Mouse (Mus musculus): Measurements from ENCODE around the gene BC051665. TPM values are rescaled to one million over a fixed set of nuclear protein-coding genes. Genes with fewer than 3 reads are reported as not detected.

BC051665 gene
- total and polyA plus RNA-seq, 3 experiments, result not detected

GRCm38 (mm10) chr13:60747201-60747600, 39.0 kb downstream of the BC051665 start:
- Histone ChIP-seq H3K9me3 (replicated peaks) (peaks cover 87% of the 10 kb centered on the region), H3K4me3 (ENCODE audit: low read depth, low read length) (no peak overlapping the region), H3K27me3 (ENCODE audit: insufficient read depth, low read length) (no peaks in the 10 kb centered on the region), H3K4me1 (ENCODE audit: insufficient read depth, low read depth, low read length) (no peaks in the 10 kb centered on the region), H3K36me3 (replicated peaks) (no peaks in the 10 kb centered on the region)
- ATAC-seq (ENCODE audit: extremely low read depth, insufficient number of reproducible peaks, low FRiP score, poor library complexity, severe bottlenecking) (no peak), DNase-seq (ENCODE audit: low spot score) (no peak)
- TF ChIP-seq GATA1 (IDR thresholded peaks at IDR 0.05; ENCODE audit: borderline replicate concordance, low read length) (no peak), TAL1 (conservative IDR thresholded peaks at IDR 0.05; ENCODE audit: low read depth, low read length) (no peak), CTCF (IDR thresholded peaks at IDR 0.05; ENCODE audit: low read depth, low read length) (no peak), POLR2AphosphoS5 (IDR thresholded peaks at IDR 0.05; ENCODE audit: insufficient replicate concordance, low read depth, low read length) (no peak), GATA2 (IDR thresholded peaks at IDR 0.05; ENCODE audit: borderline replicate concordance, low read depth, low read length) (no peak)

DNA sequence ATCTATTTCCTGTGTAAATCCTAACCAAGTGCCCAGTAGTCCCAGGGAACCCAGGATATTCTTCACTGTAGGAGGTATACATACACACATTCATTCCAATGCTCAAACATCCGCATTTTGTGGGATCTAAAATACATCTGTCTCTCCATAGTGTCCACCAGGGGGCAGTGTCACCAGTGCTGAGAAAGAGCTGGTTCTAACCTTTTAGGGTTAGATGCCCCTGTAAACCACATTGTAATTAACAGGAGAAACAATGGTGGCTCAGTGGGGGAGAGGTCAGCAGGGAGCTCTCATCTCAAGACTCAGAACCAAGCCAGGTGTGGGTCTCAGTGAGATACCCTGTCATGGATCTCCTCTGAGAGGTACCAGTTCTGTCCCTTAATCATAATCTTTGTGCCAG, 39.9 kb downstream of the BC051665 start:
- ATAC-seq (ENCODE audit: extremely low read depth, insufficient number of reproducible peaks, low FRiP score, poor library complexity, severe bottlenecking), result no peak
- H3K4me1 ChIP-seq (ENCODE audit: insufficient read depth, low read depth, low read length), result no peaks in the 10 kb centered on the region
- DNase-seq (ENCODE audit: low spot score), result no peak
- no peaks in the 10 kb centered on the region for H3K27me3 ChIP-seq (ENCODE audit: insufficient read depth, low read length)
- no peak for TF ChIP-seq TAL1 (conservative IDR thresholded peaks at IDR 0.05; ENCODE audit: low read depth, low read length)
- TF ChIP-seq POLR2AphosphoS5 (IDR thresholded peaks at IDR 0.05; ENCODE audit: insufficient replicate concordance, low read depth, low read length), result no peak
- no peak for TF ChIP-seq GATA1 (IDR thresholded peaks at IDR 0.05; ENCODE audit: borderline replicate concordance, low read length)
- TF ChIP-seq CTCF (IDR thresholded peaks at IDR 0.05; ENCODE audit: low read depth, low read length), result peak; percentile 15; the same call in 1 of the 2 replicates
- TF ChIP-seq GATA2 (IDR thresholded peaks at IDR 0.05; ENCODE audit: borderline replicate concordance, low read depth, low read length), result no peak
- peaks cover 87% of the 10 kb centered on the region for H3K9me3 ChIP-seq (replicated peaks)
- H3K36me3 ChIP-seq (replicated peaks), result no peaks in the 10 kb centered on the region
- no peak overlapping the region for H3K4me3 ChIP-seq (ENCODE audit: low read depth, low read length)

- peaks cover 85% of the 10 kb centered on the region for H3K9me3 ChIP-seq (replicated peaks)
- no peaks in the 10 kb centered on the region for H3K36me3 ChIP-seq (replicated peaks)
- TF ChIP-seq TAL1 (conservative IDR thresholded peaks at IDR 0.05; ENCODE audit: low read depth, low read length), result no peak
- no peak for TF ChIP-seq CTCF (IDR thresholded peaks at IDR 0.05; ENCODE audit: low read depth, low read length)
- no peak for TF ChIP-seq POLR2AphosphoS5 (IDR thresholded peaks at IDR 0.05; ENCODE audit: insufficient replicate concordance, low read depth, low read length)
- no peak for TF ChIP-seq GATA2 (IDR thresholded peaks at IDR 0.05; ENCODE audit: borderline replicate concordance, low read depth, low read length)
- TF ChIP-seq GATA1 (IDR thresholded peaks at IDR 0.05; ENCODE audit: borderline replicate concordance, low read length), result no peak
- DNase-seq (ENCODE audit: low spot score), result no peak
- ATAC-seq (ENCODE audit: extremely low read depth, insufficient number of reproducible peaks, low FRiP score, poor library complexity, severe bottlenecking), result no peak
- H3K4me1 ChIP-seq (ENCODE audit: insufficient read depth, low read depth, low read length), result no peaks in the 10 kb centered on the region
- no peaks in the 10 kb centered on the region for H3K27me3 ChIP-seq (ENCODE audit: insufficient read depth, low read length)
- H3K4me3 ChIP-seq (ENCODE audit: low read depth, low read length), result no peak overlapping the region
Observed at GRCm38 (mm10) chr13:60745358-60745757, 40.8 kb downstream of the BC051665 start.

GRCm38 (mm10) chr13:60744736-60745135, 41.4 kb downstream of the BC051665 start:
- H3K36me3 ChIP-seq (replicated peaks), result no peaks in the 10 kb centered on the region
- no peak overlapping the region for H3K4me3 ChIP-seq (ENCODE audit: low read depth, low read length)
- DNase-seq (ENCODE audit: low spot score) (no peak), ATAC-seq (ENCODE audit: extremely low read depth, insufficient number of reproducible peaks, low FRiP score, poor library complexity, severe bottlenecking) (no peak)
- no peaks in the 10 kb centered on the region for H3K4me1 ChIP-seq (ENCODE audit: insufficient read depth, low read depth, low read length)
- H3K9me3 ChIP-seq (replicated peaks), result peaks cover 85% of the 10 kb centered on the region
- no peak for TF ChIP-seq GATA2 (IDR thresholded peaks at IDR 0.05; ENCODE audit: borderline replicate concordance, low read depth, low read length)
- TF ChIP-seq POLR2AphosphoS5 (IDR thresholded peaks at IDR 0.05; ENCODE audit: insufficient replicate concordance, low read depth, low read length), result no peak
- TF ChIP-seq CTCF (IDR thresholded peaks at IDR 0.05; ENCODE audit: low read depth, low read length), result no peak
- no peak for TF ChIP-seq GATA1 (IDR thresholded peaks at IDR 0.05; ENCODE audit: borderline replicate concordance, low read length)
- no peak for TF ChIP-seq TAL1 (conservative IDR thresholded peaks at IDR 0.05; ENCODE audit: low read depth, low read length)
- H3K27me3 ChIP-seq (ENCODE audit: insufficient read depth, low read length), result no peaks in the 10 kb centered on the region

GRCm38 (mm10) chr13:60744078-60744460, 42.1 kb downstream of the BC051665 start:
- H3K36me3 ChIP-seq (replicated peaks), result no peaks in the 10 kb centered on the region

GRCm38 (mm10) chr13:60743381-60744077, 42.6 kb downstream of the BC051665 start:
- Histone ChIP-seq H3K4me3 (ENCODE audit: low read depth, low read length) (no peak overlapping the region), H3K27me3 (ENCODE audit: insufficient read depth, low read length) (no peaks in the 10 kb centered on the region), H3K36me3 (replicated peaks) (no peaks in the 10 kb centered on the region), H3K4me1 (ENCODE audit: insufficient read depth, low read depth, low read length) (no peaks in the 10 kb centered on the region), H3K9me3 (replicated peaks) (peaks cover 84% of the 10 kb centered on the region)
- ATAC-seq (ENCODE audit: extremely low read depth, insufficient number of reproducible peaks, low FRiP score, poor library complexity, severe bottlenecking) (no peak), DNase-seq (ENCODE audit: low spot score) (no peak)
- no peak for TF ChIP-seq CTCF (IDR thresholded peaks at IDR 0.05; ENCODE audit: low read depth, low read length)
- no peak for TF ChIP-seq GATA1 (IDR thresholded peaks at IDR 0.05; ENCODE audit: borderline replicate concordance, low read length)
- TF ChIP-seq GATA2 (IDR thresholded peaks at IDR 0.05; ENCODE audit: borderline replicate concordance, low read depth, low read length), result no peak
- TF ChIP-seq POLR2AphosphoS5 (IDR thresholded peaks at IDR 0.05; ENCODE audit: insufficient replicate concordance, low read depth, low read length), result no peak
- no peak for TF ChIP-seq TAL1 (conservative IDR thresholded peaks at IDR 0.05; ENCODE audit: low read depth, low read length)

More at GRCm38 (mm10) chr13:60744078-60744460, 42.1 kb downstream of the BC051665 start:
- H3K4me3 ChIP-seq (ENCODE audit: low read depth, low read length), result no peak overlapping the region
- TF ChIP-seq CTCF (IDR thresholded peaks at IDR 0.05; ENCODE audit: low read depth, low read length) (no peak), POLR2AphosphoS5 (IDR thresholded peaks at IDR 0.05; ENCODE audit: insufficient replicate concordance, low read depth, low read length) (no peak), TAL1 (conservative IDR thresholded peaks at IDR 0.05; ENCODE audit: low read depth, low read length) (no peak), GATA1 (IDR thresholded peaks at IDR 0.05; ENCODE audit: borderline replicate concordance, low read length) (no peak), GATA2 (IDR thresholded peaks at IDR 0.05; ENCODE audit: borderline replicate concordance, low read depth, low read length) (no peak)
- H3K9me3 ChIP-seq (replicated peaks), result peaks cover 84% of the 10 kb centered on the region
- H3K27me3 ChIP-seq (ENCODE audit: insufficient read depth, low read length), result no peaks in the 10 kb centered on the region
- H3K4me1 ChIP-seq (ENCODE audit: insufficient read depth, low read depth, low read length), result no peaks in the 10 kb centered on the region
- no peak for ATAC-seq (ENCODE audit: extremely low read depth, insufficient number of reproducible peaks, low FRiP score, poor library complexity, severe bottlenecking)
- no peak for DNase-seq (ENCODE audit: low spot score)
